Mouse (Mus musculus): ENCODE measurements around the gene Tcp1.
"Not testable (repeated sequence)": the region's sequence is repeated elsewhere in the genome, so short reads cannot be mapped to it uniquely, and the experiment has no call there.

Gene Tcp1

DNA sequence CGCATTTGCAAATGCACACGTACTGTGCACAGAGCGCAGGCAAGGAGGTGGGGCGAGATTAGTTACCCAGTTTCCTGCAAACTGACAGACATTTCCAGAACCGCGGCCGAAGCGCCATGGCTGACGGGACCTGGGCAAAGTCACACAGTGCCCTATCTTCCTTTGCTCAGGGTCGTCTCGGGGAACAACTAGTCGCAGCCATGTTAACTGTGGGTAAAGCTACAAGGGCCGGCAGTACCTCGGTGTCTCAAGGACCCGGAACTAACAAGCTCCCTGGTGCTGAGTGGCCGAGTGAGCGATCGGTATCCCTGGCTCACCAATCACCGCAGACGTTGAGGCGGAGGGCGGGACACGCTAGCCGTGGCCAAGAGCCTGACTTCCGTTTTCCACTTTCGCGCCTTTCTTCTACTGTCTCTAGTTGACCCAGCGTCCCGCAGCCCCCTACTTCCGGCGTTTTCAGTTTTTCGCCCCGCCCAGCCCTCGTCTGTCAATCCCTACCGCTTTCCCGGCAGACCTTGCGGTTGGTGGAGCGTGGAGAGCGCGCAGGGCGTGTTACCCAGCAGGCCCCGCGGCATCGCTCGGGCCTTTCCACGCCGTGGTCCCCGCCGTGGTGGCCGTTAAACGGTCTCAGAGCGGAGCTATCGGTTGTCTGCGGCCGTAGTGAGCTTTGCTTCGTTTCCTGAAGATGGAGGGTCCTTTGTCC, 531 bp downstream of the Tcp1 start, which contains the start of gene Mrpl18:
TSS of gene Mrpl18 (minus strand) at position 465 of the 703 bp plus-strand sequence.
- DNase-seq (ENCODE audit: low spot score), result peak; percentile 100

DNA sequence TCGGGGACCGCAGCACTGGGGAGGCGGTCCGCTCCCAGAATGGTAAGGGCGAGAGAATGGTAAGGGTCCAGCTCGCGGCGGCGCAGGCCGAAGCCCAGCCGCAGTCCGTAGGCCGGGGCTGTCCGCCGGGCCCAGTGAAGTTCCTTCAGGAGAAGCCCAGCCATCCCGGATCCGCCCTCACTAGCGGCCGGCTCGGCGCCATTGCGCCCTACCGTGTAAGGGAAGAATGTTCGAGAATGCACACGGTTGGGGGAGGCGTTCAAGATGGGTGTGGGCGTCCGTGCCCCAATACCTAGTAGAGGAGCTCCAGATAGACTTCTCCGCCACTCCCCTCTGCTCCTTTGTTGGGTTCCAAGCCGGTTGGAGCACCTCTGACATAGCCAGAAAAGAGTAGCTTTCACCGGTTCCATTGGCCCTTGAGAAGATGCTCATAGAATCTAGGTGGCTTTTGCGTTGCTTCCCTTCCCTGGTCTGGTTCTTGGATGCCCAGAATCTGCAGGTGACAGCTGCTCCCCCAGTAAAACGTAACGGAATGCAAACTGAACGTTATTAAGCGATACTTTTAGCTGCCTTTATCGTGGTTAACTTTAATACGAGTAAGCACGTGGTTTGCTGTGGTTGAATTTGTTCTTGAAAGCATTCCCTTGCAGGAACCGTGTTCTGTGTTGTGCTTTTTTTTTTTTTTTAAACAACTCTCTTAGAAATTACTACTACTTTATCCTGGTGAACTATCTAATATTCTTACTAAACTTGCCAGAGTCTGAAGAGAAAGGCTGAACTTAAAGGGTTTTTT, 1.3 kb downstream of the Tcp1 start:
- DNase-seq (ENCODE audit: low spot score), result peak; percentile 49

DNA sequence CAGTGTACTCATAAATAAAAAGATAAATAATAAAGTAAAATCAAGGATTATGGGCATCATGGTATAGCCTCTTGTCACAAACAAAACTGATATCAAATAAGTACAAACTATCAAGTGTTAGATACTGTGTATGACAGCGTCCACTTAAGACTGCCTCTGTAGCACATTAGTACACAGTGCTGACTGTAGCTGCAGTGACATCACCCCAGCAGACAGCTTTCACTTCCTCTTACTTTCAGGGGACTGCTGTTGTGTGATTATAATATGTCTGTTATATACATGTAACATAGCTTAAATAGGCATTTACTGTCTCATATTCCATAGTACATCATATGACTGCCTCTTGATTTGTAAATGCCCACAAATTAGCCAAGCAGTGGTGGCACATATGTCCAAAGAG, 5.6 kb downstream of the Tcp1 start:
- no peak for DNase-seq (ENCODE audit: low spot score)

DNA sequence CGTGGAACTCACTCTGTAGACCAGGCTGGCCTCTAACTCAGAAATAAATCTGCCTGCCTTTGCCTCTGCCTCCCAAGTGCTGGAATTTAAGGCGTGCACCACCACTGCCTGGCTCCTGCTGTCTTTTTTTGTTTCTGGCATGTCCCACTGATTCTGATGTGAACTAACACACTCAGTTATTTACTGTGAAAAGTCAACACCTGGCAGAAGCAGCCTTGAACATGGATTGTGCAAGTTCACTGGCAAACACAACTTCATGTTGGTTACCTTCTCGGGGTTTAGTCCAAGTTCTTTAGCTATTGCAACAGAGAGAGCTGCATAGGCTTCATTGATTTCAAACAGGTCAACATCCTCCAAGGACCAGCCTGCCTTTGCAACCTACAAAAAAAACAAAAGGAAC, 9.5 kb downstream of the Tcp1 start:
- peak; percentile 36 for DNase-seq (ENCODE audit: low spot score)

DNA sequence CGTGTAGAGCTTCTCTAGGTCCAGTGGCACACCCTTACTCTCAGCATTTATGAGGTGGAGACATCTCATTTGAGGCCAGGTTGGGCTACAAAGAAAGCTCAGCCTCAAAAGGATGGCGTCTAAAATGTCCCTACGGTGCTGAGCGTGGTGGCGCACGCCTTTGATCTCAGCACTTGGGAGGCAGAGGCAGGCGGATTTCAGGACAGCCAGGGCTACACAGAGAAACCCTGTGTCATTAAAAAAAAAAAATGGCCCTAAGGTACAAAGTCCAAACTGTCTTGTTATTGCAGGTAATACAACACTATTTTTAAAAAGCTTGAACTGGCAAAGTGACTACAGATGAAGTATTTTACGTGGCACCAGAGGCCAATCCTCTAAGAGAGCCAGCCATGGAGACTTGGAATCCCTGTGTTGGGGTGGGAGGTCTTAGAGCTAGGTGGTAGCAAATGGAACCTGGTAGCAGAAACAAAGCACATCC, 10.2 kb downstream of the Tcp1 start:
- DNase-seq (ENCODE audit: low spot score), result no peak

DNA sequence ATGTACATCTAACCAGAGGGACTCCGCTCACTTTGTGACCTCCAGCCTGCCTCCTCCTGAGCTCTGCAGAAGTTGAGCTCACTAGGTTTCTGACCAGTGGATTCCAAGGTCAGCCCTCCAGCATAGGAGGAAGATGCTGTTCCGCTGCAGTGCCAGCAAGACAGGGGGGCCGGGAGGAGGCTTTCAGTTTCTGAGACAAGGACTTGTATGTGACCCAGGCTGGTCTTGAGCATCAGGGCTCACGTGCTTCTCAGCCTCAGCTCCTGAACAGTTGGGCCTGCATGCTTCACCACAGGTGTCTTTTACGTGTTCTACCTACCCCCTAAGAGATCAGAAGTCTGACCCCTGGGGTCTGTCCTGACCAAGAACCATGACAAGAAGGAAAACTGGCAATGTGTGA, 16.1 kb downstream of the Tcp1 start:
- DNase-seq (ENCODE audit: low spot score), result not testable (repeated sequence)

DNA sequence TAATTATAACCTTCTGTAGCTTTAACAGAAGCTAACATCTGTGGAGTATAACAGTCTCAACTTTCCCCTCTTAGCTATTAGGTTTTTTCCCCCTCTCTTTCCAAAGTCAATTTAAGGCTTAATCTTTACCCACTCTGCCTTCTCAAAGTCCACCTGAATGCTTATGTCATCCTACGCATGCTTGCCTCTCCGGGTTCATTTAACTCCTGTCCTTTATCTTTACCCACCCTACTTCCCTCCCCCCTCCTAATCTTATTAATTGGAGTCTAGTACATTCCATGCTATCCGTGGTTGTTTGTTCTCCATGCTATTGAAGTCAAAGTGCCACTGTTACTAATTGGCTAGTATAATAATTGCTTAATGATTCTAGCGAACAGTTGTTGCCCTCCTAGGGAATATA, 20.2 kb downstream of the Tcp1 start:
- DNase-seq (ENCODE audit: low spot score), result no peak

DNA sequence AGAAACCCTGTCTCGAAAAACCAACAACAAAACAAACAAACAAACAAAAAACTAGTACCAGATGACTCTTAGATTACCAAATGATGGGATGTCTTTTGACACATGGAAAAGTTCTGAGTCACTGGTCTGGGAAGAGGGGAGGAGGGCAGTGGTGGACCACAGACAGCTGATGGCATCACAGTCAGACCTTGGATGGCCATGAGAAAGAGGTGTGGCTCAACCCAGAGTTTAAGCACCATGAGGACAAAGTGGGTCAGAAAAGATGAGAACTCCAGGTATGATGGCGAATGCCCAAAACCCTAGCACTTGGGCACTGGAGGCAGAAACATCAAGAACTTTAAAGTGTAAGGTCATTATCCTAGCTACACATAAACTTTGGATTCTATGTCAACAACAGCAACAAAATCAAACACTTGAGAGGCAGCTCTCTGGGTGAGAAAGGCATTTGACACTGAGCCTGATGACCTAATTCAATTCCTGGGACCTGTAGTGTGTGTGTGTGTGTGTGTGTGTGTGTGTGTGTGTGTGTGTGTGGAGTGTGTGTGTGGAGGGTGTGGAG, 22.0 kb downstream of the Tcp1 start:
- no peak for DNase-seq (ENCODE audit: low spot score)

DNA sequence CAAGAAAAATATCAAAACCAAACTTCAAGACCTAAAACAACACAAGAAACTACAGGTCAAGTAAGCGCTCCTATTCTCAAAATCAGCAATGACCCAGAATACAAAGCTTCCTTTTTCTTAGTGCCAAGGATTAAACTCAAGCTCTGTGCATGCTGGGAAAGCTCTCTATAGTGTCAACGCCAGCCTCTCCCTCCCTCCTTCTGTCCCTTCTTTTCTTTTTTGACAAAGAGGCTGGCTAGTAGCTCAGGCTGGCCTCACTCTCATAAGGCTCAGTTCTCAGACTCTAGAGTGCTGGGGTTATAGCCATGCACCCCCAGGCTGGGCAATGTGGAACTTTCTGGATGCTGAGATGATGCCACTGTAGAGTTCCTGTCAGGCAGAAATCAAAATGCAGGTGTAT, 22.6 kb downstream of the Tcp1 start:
- no peak for DNase-seq (ENCODE audit: low spot score)

DNA sequence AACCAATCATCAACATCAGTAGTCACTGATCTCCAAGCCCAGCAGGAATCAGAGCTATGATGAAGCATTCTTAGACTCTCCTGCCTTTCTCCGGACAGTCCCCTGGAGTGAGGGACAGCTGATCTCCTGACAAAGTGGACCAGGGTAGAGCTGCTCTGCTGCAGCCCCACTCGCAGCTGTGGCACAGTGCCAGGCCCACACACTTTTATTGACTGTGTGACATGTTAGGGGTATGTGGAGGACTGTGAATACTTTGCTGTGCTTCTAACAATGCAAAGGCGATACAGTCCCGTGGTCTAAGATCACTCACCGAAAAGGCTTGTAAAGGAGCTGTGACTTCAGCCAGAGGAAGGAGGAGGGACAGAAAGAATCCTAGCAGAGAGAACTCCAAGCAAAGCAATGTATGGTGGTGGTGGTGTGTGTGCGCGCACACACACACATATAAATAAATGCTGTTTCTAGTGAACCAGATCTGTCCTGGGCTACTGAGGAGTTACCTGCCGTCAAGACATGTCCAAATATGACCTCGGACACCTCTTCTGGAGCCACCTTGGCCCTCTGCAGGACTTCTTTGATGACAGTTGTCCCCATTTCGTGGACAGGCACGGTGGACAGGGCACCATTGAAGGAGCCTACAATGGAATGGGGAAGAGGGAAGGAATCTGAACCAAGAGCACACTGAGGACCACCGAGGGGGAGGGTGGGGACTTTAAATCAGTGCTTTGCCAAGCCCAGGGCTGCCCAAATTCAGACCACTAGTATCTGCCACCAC, 24.1 kb downstream of the Tcp1 start:
- not testable (repeated sequence) for DNase-seq (ENCODE audit: low spot score)

DNA sequence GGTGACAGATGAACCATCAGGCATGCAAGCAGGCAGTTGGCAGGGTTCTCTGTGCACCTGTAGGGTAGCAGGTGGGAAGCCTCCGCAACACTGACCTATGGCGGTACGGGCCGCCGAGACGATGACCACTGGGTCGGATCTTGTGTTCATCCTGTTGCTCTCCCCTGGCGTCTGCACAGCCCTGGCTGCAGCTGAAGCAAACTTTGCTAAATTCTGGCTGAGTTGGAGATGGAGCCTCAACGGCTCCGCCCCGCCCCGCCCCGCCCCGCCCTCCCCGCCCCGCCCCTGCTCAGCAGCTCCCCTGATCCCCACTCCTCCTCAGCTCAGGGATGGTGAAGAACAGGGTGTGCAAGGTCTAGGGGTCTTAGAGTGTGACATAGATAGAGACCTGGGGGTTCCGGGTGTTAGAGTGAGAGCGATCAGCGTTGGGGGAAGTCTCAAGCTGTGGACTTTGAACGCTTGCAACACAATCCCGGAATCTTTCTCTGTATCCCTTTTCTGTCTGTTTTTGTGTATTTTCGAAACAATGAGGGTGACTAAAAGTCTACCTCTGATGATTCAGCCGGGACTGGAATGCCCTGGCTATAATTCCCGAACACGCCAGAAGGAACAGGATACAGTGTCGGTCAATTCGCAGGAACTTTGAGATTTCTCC, 24.8 kb downstream of the Tcp1 start, which contains the start of gene Acat3:
TSS of gene Acat3 (minus strand) at position 450 of the 655 bp plus-strand sequence.
- DNase-seq (ENCODE audit: low spot score), result peak; percentile 52

DNA sequence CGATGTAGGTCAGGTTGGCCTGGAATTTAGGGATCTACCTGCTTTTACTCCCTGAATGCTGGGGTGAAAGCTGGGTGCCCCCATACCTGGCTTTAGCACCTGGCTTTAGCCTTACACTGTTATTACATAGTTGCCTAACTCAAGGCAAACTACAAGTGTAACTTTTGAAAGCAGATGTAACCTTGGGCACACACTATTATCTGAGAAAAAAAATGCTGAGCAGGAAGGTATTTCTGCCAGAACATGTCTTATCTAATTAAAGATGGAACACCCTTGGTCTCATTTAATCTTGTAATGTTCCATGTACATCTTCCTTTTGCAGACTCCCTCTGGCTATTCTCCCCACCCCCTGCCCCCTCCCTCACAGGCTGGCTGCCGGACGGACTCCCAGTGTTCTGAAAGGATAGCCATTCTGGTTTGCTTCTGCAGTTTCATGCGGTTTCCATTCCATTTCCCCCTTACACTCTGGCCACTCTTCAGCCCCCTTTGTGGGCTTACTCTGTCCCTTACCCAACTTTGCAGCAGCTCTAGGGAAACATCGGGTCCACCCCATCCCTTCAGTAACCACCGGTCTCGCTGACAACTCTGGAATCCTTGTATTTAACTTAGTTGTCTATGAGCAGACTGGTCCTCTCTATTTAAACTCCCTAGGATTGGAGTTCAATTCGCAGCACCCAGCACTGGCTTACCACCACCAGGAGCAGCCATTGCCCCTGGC, 26.2 kb downstream of the Tcp1 start:
- DNase-seq (ENCODE audit: low spot score), result no peak

DNA sequence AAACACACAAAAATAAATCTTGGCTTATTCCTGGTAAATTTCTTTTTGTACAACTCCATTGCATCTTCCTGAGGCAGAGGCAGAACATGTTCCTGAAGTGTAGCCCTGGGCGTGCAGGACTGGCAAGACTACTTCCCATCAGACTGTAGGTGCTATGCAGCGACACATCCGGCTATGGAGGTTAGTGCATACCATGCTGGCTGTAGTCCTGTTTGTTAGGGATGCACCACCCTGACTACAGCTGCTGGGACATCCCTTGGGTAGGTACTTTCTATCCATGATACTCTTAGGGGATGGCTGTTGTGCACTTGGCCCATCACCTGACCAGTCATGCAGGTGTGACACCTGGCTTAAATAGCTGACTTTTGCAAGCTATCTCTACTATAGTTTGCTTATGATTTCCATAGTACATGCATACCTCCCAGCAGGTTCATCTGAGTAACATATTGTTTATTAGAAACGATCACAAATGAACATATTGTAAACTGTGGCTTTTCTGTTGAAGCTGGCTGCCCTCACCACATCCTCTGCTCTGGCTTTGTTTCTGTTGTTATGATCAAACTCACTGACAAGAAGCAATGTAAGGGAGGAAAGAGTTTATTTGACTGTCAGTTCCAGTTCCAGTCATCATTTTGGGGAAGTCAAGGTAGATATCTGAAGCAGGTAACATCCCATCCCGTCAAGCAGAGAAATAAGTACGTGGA, 27.1 kb downstream of the Tcp1 start:
- no peak for DNase-seq (ENCODE audit: low spot score)

DNA sequence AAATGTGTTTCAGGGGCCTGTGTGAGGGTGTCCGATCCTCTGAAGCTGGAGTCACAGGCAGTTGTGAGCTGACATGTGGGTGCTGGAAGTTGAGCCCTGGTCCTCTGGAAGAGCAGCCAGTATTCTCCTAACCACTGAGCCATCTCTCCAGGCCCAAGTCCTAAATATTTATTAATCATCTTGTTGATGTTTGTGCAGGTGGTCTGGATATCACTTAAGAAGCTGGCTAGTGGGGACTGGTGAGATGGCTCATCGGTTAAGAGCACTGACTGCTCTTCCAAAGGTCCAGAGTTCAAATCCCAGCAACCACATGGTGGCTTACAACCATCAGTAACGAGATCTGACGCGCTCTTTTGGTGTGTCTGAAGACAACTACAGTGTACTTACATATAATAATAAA, 34.2 kb downstream of the Tcp1 start:
- no peak for DNase-seq (ENCODE audit: low spot score)

DNA sequence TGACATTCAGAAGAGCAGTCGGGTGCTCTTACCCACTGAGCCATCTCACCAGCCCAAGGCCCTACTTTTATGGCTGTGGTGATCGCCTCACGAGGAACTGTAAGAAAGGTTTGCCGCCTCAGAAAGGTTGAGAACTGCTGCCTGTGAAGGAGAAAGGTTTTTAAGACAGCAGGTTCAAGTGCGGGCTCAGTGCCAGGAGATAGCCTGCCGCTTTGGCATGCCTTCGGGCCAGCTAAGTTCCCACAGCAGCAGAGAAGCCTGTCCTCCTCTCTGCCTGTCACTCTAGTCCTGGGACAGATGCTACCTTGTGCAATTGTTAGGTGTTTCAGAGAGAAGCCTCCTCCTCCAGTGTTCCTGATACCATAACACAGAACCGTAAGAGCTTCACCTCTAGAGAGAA, 41.2 kb downstream of the Tcp1 start:
- DNase-seq (ENCODE audit: low spot score), result peak; percentile 53

DNA sequence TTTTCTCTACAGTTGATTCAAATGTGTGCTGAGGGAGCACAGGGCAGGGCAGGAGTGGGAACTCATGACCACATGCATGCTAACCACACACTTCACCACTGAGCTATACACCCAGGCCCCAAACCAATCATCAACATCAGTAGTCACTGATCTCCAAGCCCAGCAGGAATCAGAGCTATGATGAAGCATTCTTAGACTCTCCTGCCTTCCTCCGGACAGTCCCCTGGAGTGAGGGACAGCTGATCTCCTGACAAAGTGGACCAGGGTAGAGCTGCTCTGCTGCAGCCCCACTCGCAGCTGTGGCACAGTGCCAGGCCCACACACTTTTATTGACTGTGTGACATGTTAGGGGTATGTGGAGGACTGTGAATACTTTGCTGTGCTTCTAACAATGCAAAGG, 43.9 kb downstream of the Tcp1 start:
- DNase-seq (ENCODE audit: low spot score), result not testable (repeated sequence)

DNA sequence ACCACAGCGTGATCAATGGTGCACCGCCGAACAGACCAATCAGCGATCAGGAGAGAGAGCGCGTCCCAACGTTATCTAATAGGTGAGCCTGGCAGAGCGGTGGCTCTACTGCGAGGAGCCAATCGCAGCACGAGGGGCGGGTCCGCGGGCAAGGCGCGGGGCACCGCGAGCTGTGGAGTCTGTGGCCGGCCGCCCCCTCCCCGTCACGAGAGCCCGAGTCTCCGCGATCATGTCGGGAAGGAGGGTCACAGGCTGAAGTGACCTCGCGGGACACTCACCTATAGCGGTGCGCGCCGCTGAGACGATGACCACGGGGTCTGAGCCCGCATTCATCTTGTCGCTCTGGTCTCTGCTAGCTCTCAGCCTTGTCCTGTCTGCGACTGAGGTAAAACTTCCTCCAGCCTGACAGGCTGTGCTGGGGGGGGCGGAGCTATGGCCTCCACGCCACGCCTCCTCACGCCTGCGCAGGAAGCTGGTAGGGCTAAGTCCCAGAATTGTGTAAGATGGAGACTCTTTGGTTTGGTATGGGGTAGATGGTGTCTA, 44.9 kb downstream of the Tcp1 start, which contains the start of gene Acat2:
TSS of gene Acat2 (minus strand) at position 417 of the 543 bp plus-strand sequence.
- DNase-seq (ENCODE audit: low spot score), result peak; percentile 95

DNA sequence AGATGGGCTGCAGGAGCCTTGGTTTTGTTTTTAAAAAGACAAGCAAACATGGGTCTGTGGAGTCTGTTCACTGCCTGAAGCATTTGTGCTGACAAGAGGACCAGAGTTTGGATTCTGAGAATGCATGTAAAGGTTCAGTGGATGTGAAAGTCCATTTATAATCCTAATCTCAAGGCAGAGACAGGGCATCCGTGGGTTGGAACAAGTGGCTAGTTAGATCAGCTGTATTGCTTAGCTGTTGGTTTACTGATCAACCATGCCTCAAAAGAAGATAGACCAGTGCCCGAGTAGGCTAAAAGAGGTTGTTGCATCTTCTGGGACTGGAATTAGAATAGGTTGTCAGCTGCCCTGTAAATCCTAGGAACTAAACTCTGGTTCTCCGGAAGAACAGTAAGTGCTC, 48.0 kb downstream of the Tcp1 start:
- no peak for DNase-seq (ENCODE audit: low spot score)

DNA sequence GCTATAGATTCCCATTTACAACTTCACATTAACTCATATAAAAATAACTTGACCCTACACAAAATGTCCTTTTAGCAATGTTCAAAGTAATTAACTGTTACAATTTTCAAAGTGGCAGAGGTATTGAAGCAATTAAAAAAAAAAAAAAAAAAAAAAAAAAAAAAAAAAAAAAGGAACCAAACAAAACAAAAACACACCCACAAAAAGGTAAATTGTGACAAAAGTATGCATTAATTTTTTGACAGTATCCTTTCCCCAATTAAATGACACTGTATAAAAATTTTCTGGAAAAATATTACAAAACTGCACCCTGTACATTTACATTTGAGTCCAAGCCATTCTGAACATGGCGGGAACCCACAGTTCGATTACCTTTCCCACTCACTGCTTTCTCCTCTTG, 51.7 kb downstream of the Tcp1 start:
- DNase-seq (ENCODE audit: low spot score), result no peak

DNA sequence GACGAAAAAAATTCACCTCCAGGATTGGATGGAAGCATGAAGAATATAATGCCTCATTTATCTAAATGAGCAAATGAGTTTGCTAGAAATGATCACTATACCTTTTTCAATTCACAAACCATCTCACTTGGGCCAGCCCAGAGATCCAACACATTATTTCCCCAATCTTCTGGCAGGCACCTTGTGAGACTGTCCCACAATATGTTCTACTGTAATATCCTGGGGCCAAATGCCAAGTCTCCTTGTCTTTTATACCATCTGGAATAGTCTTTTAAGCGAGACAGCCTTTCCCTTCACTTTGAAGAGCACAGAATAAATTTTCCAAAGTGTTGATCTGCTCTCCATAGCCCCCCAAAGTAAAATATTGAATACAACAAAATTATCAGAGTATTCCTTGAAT, 58.4 kb downstream of the Tcp1 start:
- no peak for DNase-seq (ENCODE audit: low spot score)

Measured in adipocyte (in vitro differentiated cells).